Mouse (Mus musculus) frontal cortex, postnatal 36 days (tissue): ENCODE data around the gene Peli1.
A peak's percentile ranks its signal among the peaks of the same experiment; 100 is the strongest.

ENCODE experiments used
- DNase-seq, 2 experiments: peaks; one replicate each; pipeline ENCODE4 v3.0.0; 2022; ENCODE audit warnings: low spot score in 2 of 2

Gene Peli1

GRCm38 (mm10) chr11:21091067-21091427 is at the start of gene Peli1:
Gene Peli1, plus strand, starts transcription at chr11:21091291.
- DNase-seq, result peak; percentile 93 to 97

GRCm38 (mm10) chr11:21042590-21042989 is 48.5 kb upstream of the Peli1 start:
- DNase-seq, result no peak

- DNase-seq, result no peak
Measured at GRCm38 (mm10) chr11:21046188-21046587, 44.9 kb upstream of the Peli1 start.

GRCm38 (mm10) chr11:21047921-21048320 is 43.2 kb upstream of the Peli1 start:
- no peak for DNase-seq

- peak; percentile 40 to 63 for DNase-seq
Measured at GRCm38 (mm10) chr11:21051716-21052115, 39.4 kb upstream of the Peli1 start.

GRCm38 (mm10) chr11:21054587-21054986 is 36.5 kb upstream of the Peli1 start:
- DNase-seq, result no peak

GRCm38 (mm10) chr11:21056109-21056850 is 34.8 kb upstream of the Peli1 start:
- no peak for DNase-seq

- no peak for DNase-seq
Measured at GRCm38 (mm10) chr11:21057511-21058414, 33.3 kb upstream of the Peli1 start.

- DNase-seq, result no peak
Measured at GRCm38 (mm10) chr11:21058415-21058781, 32.7 kb upstream of the Peli1 start.

GRCm38 (mm10) chr11:21060386-21061074 is 30.6 kb upstream of the Peli1 start:
- DNase-seq, result no peak

GRCm38 (mm10) chr11:21061075-21061403 is 30.1 kb upstream of the Peli1 start:
- no peak for DNase-seq

GRCm38 (mm10) chr11:21061431-21061830 is 29.7 kb upstream of the Peli1 start:
- DNase-seq, result no peak

- no peak for DNase-seq
Measured at GRCm38 (mm10) chr11:21062071-21062470, 29.0 kb upstream of the Peli1 start.

- no peak for DNase-seq
Measured at GRCm38 (mm10) chr11:21063271-21063670, 27.8 kb upstream of the Peli1 start.

GRCm38 (mm10) chr11:21079400-21079799 is 11.7 kb upstream of the Peli1 start:
- DNase-seq, result no peak

GRCm38 (mm10) chr11:21079851-21080362 is 11.2 kb upstream of the Peli1 start:
- DNase-seq, result no peak

- DNase-seq, result no peak
Measured at GRCm38 (mm10) chr11:21081169-21081568, 9.9 kb upstream of the Peli1 start.

GRCm38 (mm10) chr11:21082711-21083110 is 8.4 kb upstream of the Peli1 start:
- no peak for DNase-seq

- DNase-seq, result no peak
Measured at GRCm38 (mm10) chr11:21088356-21088755, 2.7 kb upstream of the Peli1 start.

- DNase-seq, result no peak
Measured at GRCm38 (mm10) chr11:21089571-21089970, 1.5 kb upstream of the Peli1 start.

- peak; percentile 66 to 68 for DNase-seq
Measured at GRCm38 (mm10) chr11:21091428-21092405, 626 bp downstream of the Peli1 start.
